Mouse (Mus musculus) ES-E14 (cell line): Measurements from ENCODE around the gene Tceal8. TPM values are rescaled to one million over a fixed set of nuclear protein-coding genes. Genes with fewer than 3 reads are reported as not detected.
A peak's percentile ranks its signal among the peaks of the same experiment; 100 is the strongest.

ENCODE experiments used
- DNase-seq: peaks from one replicate; pipeline ENCODE4 v3.0.0-alpha.2; 2013; ENCODE audit warnings: low read depth, low spot score
- H3K27ac ChIP-seq: 2 replicates; pipeline ENCODE4 v1.5.1; 2012; ENCODE audit warnings: low read depth, mild to moderate bottlenecking, low read length, moderate library complexity, mixed read lengths; ENCODE audit not compliant: poor library complexity, insufficient read depth, severe bottlenecking
- H3K36me3 ChIP-seq: 2 replicates; pipeline ENCODE4 v1.6.1; 2012; ENCODE audit warnings: mild to moderate bottlenecking, low read length, moderate library complexity, mixed read lengths; ENCODE audit not compliant: control insufficient read depth, poor library complexity, insufficient read depth, severe bottlenecking
- H3K4me1 ChIP-seq, 2 experiments: fragments of 150-350 bp in 1 of 2; sonication (generic) in 1 of 2; 2 replicates each; pipeline ENCODE4 v1.6.1; 2012; ENCODE audit warnings: low read length in 2 of 2, mild to moderate bottlenecking in 1 of 2, mixed read lengths in 1 of 2; ENCODE audit not compliant: control insufficient read depth in 2 of 2, insufficient read depth in 2 of 2, poor library complexity in 1 of 2
- H3K4me3 ChIP-seq, 2 experiments: fragments of 150-350 bp in 1 of 2; sonication (generic) in 1 of 2; 2 replicates each; pipeline ENCODE4 v1.5.1; 2012; ENCODE audit warnings: low read length in 2 of 2, low read depth in 1 of 2, mild to moderate bottlenecking in 1 of 2, mixed read lengths in 1 of 2; ENCODE audit not compliant: insufficient read depth in 1 of 2, poor library complexity in 1 of 2, severe bottlenecking in 1 of 2
- H3K9ac ChIP-seq: 2 replicates; pipeline ENCODE4 v1.6.1; 2012; ENCODE audit warnings: low read depth, mild to moderate bottlenecking, low read length, mixed read lengths; ENCODE audit not compliant: poor library complexity, insufficient read depth, severe bottlenecking
- H3K9me3 ChIP-seq: fragments of 150-350 bp; sonication (generic); 2 replicates; pipeline ENCODE4 v1.6.1; 2012; ENCODE audit warnings: low read depth, mild to moderate bottlenecking, low read length; ENCODE audit not compliant: control insufficient read depth, insufficient read depth
- CHD2 ChIP-seq: IDR thresholded peaks from 2 replicates; pipeline ENCODE4 v1.6.1; 2014; ENCODE audit warnings: mild to moderate bottlenecking, low read depth, low read length, inconsistent platforms
- HCFC1 ChIP-seq: IDR thresholded peaks from 2 replicates; pipeline ENCODE4 v1.6.1; 2012; ENCODE audit warnings: low read length, inconsistent platforms, borderline replicate concordance; ENCODE audit not compliant: insufficient read depth
- MAFK ChIP-seq: IDR thresholded peaks from 2 replicates; pipeline ENCODE4 v1.6.1; 2014; ENCODE audit warnings: mild to moderate bottlenecking, low read depth, low read length, inconsistent platforms; ENCODE audit not compliant: insufficient read depth
- ZC3H11A ChIP-seq: IDR thresholded peaks from 2 replicates; pipeline ENCODE4 v1.6.1; 2012; ENCODE audit warnings: low read depth, mild to moderate bottlenecking, inconsistent platforms, low read length, borderline replicate concordance
- ZNF384 ChIP-seq: IDR thresholded peaks from 2 replicates; pipeline ENCODE4 v1.6.1; 2012; ENCODE audit warnings: low read depth, low read length, inconsistent platforms
- in situ Hi-C, 2 experiments: fragments of 600-800 bp; cut with MboI; formaldehyde crosslinking; loops; one replicate each; pipeline ENCODE4 v1.15.1; 2025; ENCODE audit warnings: low sequenced_read_pairs in 2 of 2, inconsistent platforms in 1 of 2; ENCODE audit not compliant: unreplicated experiment in 2 of 2
- total RNA-seq: library from RNA; depleted of rRNA; stranded (reverse); fragments of 300-350 nt; gene quantifications from 2 replicates; pipeline ENCODE4 v1.2.3, GENCODE M21; 2012

The Tceal8 gene
- total RNA-seq, 1 experiment, result 76.2 TPM

DNA sequence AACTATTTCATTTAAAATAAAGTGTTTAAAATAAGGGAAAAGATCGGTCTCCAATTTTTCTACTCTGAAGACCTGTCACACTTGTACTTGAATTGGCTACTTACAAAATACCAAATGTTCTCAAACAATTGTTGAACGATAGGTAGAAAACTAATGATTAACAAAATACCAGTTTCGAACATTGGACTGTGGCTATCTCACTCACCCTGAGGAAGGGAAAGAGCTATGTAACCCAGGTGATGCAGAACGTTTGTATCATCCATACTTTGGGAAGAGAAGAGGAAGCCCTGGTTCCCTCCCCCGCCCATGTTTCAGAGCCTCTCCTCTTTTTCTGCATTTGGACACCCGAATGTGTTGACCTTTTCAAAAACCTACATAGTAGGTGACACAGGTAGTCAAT, 32.3 kb upstream of the Tceal8 start:
- no peak for DNase-seq
- Histone ChIP-seq H3K27ac (no peak overlapping the region), H3K9ac (no peak overlapping the region), H3K9me3 (no peaks in the 10 kb centered on the region), H3K4me3 (no peak overlapping the region), H3K36me3 (no peaks in the 10 kb centered on the region), H3K4me1 (no peaks in the 10 kb centered on the region)
- in situ Hi-C loops, result no loop called here
- TF ChIP-seq ZNF384, result no peak
- TF ChIP-seq HCFC1, result no peak
- no peak for TF ChIP-seq ZC3H11A
- no peak for TF ChIP-seq CHD2
- TF ChIP-seq MAFK, result no peak

- H3K4me3 ChIP-seq, result peak within 1 kb of the TSS; percentile 58
- H3K9ac ChIP-seq, result 0 out of 2 replicates have a peak within 1 kb of the TSS, but pooled peaks have one; percentile 32
- DNase-seq, result no peak
- TF ChIP-seq HCFC1 (no peak), ZC3H11A (no peak), MAFK (no peak), ZNF384 (no peak), CHD2 (no peak)
- H3K27ac ChIP-seq, result no peak within 1 kb of the TSS
- no peaks in the 10 kb centered on the region for H3K9me3 ChIP-seq
- no peaks in the 10 kb centered on the region for H3K36me3 ChIP-seq
- H3K4me1 ChIP-seq, result no peaks in the 10 kb centered on the region
- in situ Hi-C loops, result no loop called here
Observed at GRCm38 (mm10) chrX:136203664-136204066, 31.5 kb upstream of the Tceal8 start, which contains the start of gene Tceal5. TSS of gene Tceal5 (minus strand) at chrX:136203876.

DNA sequence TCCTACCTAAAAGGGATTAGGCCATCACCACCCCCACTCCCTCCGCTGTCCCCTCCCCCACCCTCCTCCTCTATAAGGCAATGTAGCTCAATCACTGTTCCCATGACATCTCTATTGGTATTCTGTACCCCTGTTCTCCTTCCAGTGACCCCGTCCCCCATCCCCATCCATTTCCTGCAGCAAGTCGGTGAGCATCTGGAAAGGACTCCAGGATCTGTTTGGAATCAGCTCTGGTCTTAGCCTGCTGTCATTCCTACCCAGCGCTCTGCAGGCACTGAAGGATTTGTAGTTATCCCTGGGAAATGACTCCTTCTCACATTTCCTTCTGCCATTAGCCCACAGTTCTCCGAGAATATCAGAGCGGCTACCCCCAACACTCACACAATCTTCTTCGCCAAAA, 31.1 kb upstream of the Tceal8 start:
- no peaks in the 10 kb centered on the region for H3K36me3 ChIP-seq
- no peak overlapping the region for H3K27ac ChIP-seq
- 0 out of 2 replicates have a peak overlapping the region, but pooled peaks have one; percentile 32 for H3K9ac ChIP-seq
- in situ Hi-C loops, result no loop called here
- H3K9me3 ChIP-seq, result no peaks in the 10 kb centered on the region
- TF ChIP-seq ZC3H11A, result no peak
- TF ChIP-seq HCFC1, result no peak
- TF ChIP-seq MAFK, result no peak
- TF ChIP-seq ZNF384, result no peak
- TF ChIP-seq CHD2, result no peak
- peak overlapping the region; percentile 58 for H3K4me3 ChIP-seq
- no peak for DNase-seq
- H3K4me1 ChIP-seq, result no peaks in the 10 kb centered on the region

- Histone ChIP-seq H3K9me3 (no peaks in the 10 kb centered on the region), H3K4me3 (no peak overlapping the region), H3K36me3 (no peaks in the 10 kb centered on the region), H3K9ac (no peak overlapping the region), H3K4me1 (no peaks in the 10 kb centered on the region), H3K27ac (no peak overlapping the region)
- DNase-seq, result peak; percentile 50
- in situ Hi-C loops, result no loop called here
- no peak for TF ChIP-seq ZNF384
- no peak for TF ChIP-seq HCFC1
- no peak for TF ChIP-seq MAFK
- TF ChIP-seq ZC3H11A, result peak; percentile 71
- TF ChIP-seq CHD2, result no peak
Observed at GRCm38 (mm10) chrX:136196873-136197272, 24.7 kb upstream of the Tceal8 start.
